Mouse (Mus musculus): ENCODE measurements at regions not wholly inside any gene's neighbourhood (a gene's known extent, or its start where the extent isn't known, plus 50 kb on each side); places are given as distances from the start of the nearest gene placed in this dataset.

- TF ChIP-seq CTCF (IDR thresholded peaks at IDR 0.05 in 2 of 3, conservative IDR thresholded peaks at IDR 0.05 in 1 of 3; ENCODE audit: control insufficient read depth in 1 of 3, insufficient read depth in 1 of 3, low read depth in 2 of 3, low read length in 3 of 3, poor library complexity in 1 of 3, severe bottlenecking in 1 of 3) (no peak), POLR2A (IDR thresholded peaks at IDR 0.05; ENCODE audit: control insufficient read depth in 1 of 2, insufficient read depth in 1 of 2, low read depth in 1 of 2, low read length in 2 of 2, poor library complexity in 1 of 2) (no peak), MXI1 (IDR thresholded peaks at IDR 0.05; ENCODE audit: low read depth, low read length) (no peak), EP300 (IDR thresholded peaks at IDR 0.05; ENCODE audit: low read depth in 1 of 2, low read length in 2 of 2) (no peak), MAFK (IDR thresholded peaks at IDR 0.05; ENCODE audit: borderline replicate concordance, low read depth, low read length) (no peak), E2F4 (IDR thresholded peaks at IDR 0.05; ENCODE audit: borderline replicate concordance, low read depth, low read length) (no peak), MYB (IDR thresholded peaks at IDR 0.05; ENCODE audit: low read depth, low read length) (no peak), NRF1 (IDR thresholded peaks at IDR 0.05; ENCODE audit: insufficient read depth, low read depth, low read length, poor library complexity, severe bottlenecking) (no peak)
Measured at GRCm38 (mm10) chr7:134569247-134569646, 101.2 kb upstream of the Dock1 start.
